Mouse (Mus musculus) spleen, adult 2 months (tissue): ENCODE data around the gene Atp6v1c2. TPM values are rescaled to one million over a fixed set of nuclear protein-coding genes. Genes with fewer than 3 reads are reported as not detected.

ENCODE experiments used
- DNase-seq, 2 experiments: peaks; one replicate each; pipeline versions ENCODE4 v3.0.0 to v3.0.0-alpha.2; 2012 to 2021; ENCODE audit warnings: low spot score in 2 of 2, low read depth in 1 of 2
- H3K27ac ChIP-seq: fragments of 200-500 bp; 2 replicates; pipeline ENCODE4 v1.5.1; 2012; ENCODE audit warnings: low read length, inconsistent platforms; ENCODE audit not compliant: insufficient read depth
- H3K27me3 ChIP-seq: fragments of 200-500 bp; 2 replicates; pipeline ENCODE4 v1.6.1; 2012; ENCODE audit warnings: mild to moderate bottlenecking, moderate library complexity, low read length, inconsistent platforms; ENCODE audit not compliant: control insufficient read depth, insufficient read depth
- H3K36me3 ChIP-seq: fragments of 200-500 bp; 2 replicates; pipeline ENCODE4 v1.6.1; 2012; ENCODE audit warnings: mild to moderate bottlenecking, low read length, inconsistent platforms; ENCODE audit not compliant: control insufficient read depth, insufficient read depth
- H3K4me1 ChIP-seq: fragments of 200-500 bp; 2 replicates; pipeline ENCODE4 v1.6.1; 2011; ENCODE audit warnings: inconsistent platforms; ENCODE audit not compliant: control insufficient read depth, insufficient read depth, insufficient read length
- H3K4me3 ChIP-seq: fragments of 200-500 bp; 2 replicates; pipeline ENCODE4 v1.5.1; 2011; ENCODE audit warnings: mild to moderate bottlenecking, inconsistent platforms; ENCODE audit not compliant: insufficient read depth, insufficient read length; ENCODE audit errors: extremely low read depth
- CTCF ChIP-seq: fragments of 200-500 bp; IDR thresholded peaks from 2 replicates; pipeline ENCODE4 v1.5.1; 2011; ENCODE audit warnings: mild to moderate bottlenecking, inconsistent platforms; ENCODE audit not compliant: insufficient read depth, insufficient read length, insufficient replicate concordance; ENCODE audit errors: extremely low read depth
- POLR2A ChIP-seq: fragments of 200-500 bp; IDR thresholded peaks from 2 replicates; pipeline ENCODE4 v1.6.1; 2011; ENCODE audit warnings: low read depth, low read length, inconsistent platforms
- WGBS: fragments of 180-500 bp; shearing (Covaris S2); methylation state at CpG from one replicate; pipeline ENCODE4 v1.1.7; 2018; 5-methylcytosine and 5-hydroxymethylcytosine counted together
- polyA plus RNA-seq: library from polyadenylated mRNA; depleted of rRNA; stranded (reverse); fragments of >200 nt; gene quantifications from 2 replicates; pipeline ENCODE4 v1.2.3, GENCODE M21; 2012

Gene Atp6v1c2
- polyA plus RNA-seq, 1 experiment, result not detected

GRCm38 (mm10) chr12:17338338-17338737 lies 9.2 kb upstream of the Atp6v1c2 start:
- DNase-seq, result no peak
- Histone ChIP-seq H3K27me3 (no peaks in the 10 kb centered on the region), H3K4me3 (no peak overlapping the region), H3K27ac (no peak overlapping the region), H3K36me3 (no peaks in the 10 kb centered on the region), H3K4me1 (no peaks in the 10 kb centered on the region)
- 81% methylated on average over 2 of the region's 2 CpGs for WGBS
- TF ChIP-seq POLR2A (no peak), CTCF (no peak)

GRCm38 (mm10) chr12:17333459-17333858 lies 4.3 kb upstream of the Atp6v1c2 start:
- Histone ChIP-seq H3K36me3 (no peaks in the 10 kb centered on the region), H3K4me3 (no peak overlapping the region)
- WGBS, result 26% methylated on average over 1 of the region's 1 CpGs

GRCm38 (mm10) chr12:17324549-17325470 lies 4.3 kb downstream of the Atp6v1c2 start:
- H3K4me3 ChIP-seq, result peak overlapping the region; percentile 39
- WGBS, result 5% methylated on average over 51 of the region's 51 CpGs
- H3K27me3 ChIP-seq, result peaks cover 11% of the 10 kb centered on the region

More at GRCm38 (mm10) chr12:17333459-17333858, 4.3 kb upstream of the Atp6v1c2 start:
- no peak for DNase-seq
- no peak overlapping the region for H3K27ac ChIP-seq
- H3K4me1 ChIP-seq, result no peaks in the 10 kb centered on the region
- no peaks in the 10 kb centered on the region for H3K27me3 ChIP-seq
- no peak for TF ChIP-seq CTCF
- TF ChIP-seq POLR2A, result no peak

GRCm38 (mm10) chr12:17318453-17318852 lies 10.7 kb downstream of the Atp6v1c2 start:
- no peaks in the 10 kb centered on the region for H3K27me3 ChIP-seq
- no peaks in the 10 kb centered on the region for H3K4me1 ChIP-seq
- TF ChIP-seq POLR2A, result no peak
- no peak for TF ChIP-seq CTCF
- no peak overlapping the region for H3K27ac ChIP-seq
- H3K4me3 ChIP-seq, result no peak overlapping the region
- DNase-seq, result no peak
- no peaks in the 10 kb centered on the region for H3K36me3 ChIP-seq
- WGBS, result 93% methylated on average over 3 of the region's 3 CpGs

More at GRCm38 (mm10) chr12:17324549-17325470, 4.3 kb downstream of the Atp6v1c2 start:
- H3K27ac ChIP-seq, result no peak overlapping the region
- H3K36me3 ChIP-seq, result no peaks in the 10 kb centered on the region
- DNase-seq, result peak in 1 of 2 experiments; percentile 5
- H3K4me1 ChIP-seq, result peaks cover 4% of the 10 kb centered on the region; the same call in 1 of the 2 replicates
- TF ChIP-seq CTCF (no peak), POLR2A (no peak)

- Histone ChIP-seq H3K4me1 (no peaks in the 10 kb centered on the region), H3K27me3 (no peaks in the 10 kb centered on the region), H3K27ac (no peak overlapping the region), H3K36me3 (no peaks in the 10 kb centered on the region), H3K4me3 (no peak overlapping the region)
- TF ChIP-seq POLR2A, result no peak
- no peak for TF ChIP-seq CTCF
- WGBS, result 84% methylated on average over 4 of the region's 4 CpGs
- no peak for DNase-seq
Measured at GRCm38 (mm10) chr12:17317970-17318369, 11.2 kb downstream of the Atp6v1c2 start.

DNA sequence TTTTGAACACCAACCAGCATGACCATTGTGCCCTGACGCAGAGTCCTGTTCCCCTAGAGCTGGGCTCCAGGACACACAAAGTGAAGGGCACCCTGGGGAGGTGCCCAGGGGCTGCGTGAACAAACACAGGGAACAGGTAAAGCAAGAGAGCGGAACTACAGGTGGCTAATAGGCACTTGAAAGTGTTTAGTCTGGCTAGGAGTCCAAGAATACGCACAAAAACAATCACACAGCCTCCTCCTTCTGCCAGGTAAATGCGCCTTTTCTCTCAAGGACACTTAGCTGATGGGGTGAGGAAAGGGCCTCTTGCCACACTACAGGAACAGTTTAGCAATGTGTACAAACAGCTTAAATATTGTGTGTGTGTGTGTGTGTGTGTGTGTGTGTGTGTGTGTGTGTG lies 13.1 kb downstream of the Atp6v1c2 start:
- no peak for DNase-seq
- 91% methylated on average over 5 of the region's 5 CpGs for WGBS
- Histone ChIP-seq H3K4me3 (no peak overlapping the region), H3K36me3 (no peaks in the 10 kb centered on the region), H3K4me1 (no peaks in the 10 kb centered on the region), H3K27ac (no peak overlapping the region), H3K27me3 (no peaks in the 10 kb centered on the region)
- TF ChIP-seq CTCF (no peak), POLR2A (no peak)
